Mouse (Mus musculus) lung, embryonic 14.5 days (tissue): ENCODE data around the gene C2. TPM values are rescaled to one million over a fixed set of nuclear protein-coding genes. Genes with fewer than 3 reads are reported as not detected.

ENCODE experiments used
- ATAC-seq: fragments of 200-750 bp; cut with Nextera tagmentation; 2 replicates; pipeline ENCODE4 v1.8.0; 2017; ENCODE audit warnings: mild to moderate bottlenecking, moderate TSS enrichment, moderate library complexity; ENCODE audit not compliant: insufficient read depth
- DNase-seq: peaks from one replicate; pipeline ENCODE4 v3.0.0-alpha.2; 2015
- H3K27ac ChIP-seq: fragments of 300-500 bp; sonication (generic); 2 replicates; pipeline ENCODE4 v1.5.1; 2014; ENCODE audit warnings: low read depth, mild to moderate bottlenecking, moderate library complexity
- H3K27me3 ChIP-seq: fragments of 300-500 bp; sonication (generic); 2 replicates; pipeline ENCODE4 v1.6.1; 2014; ENCODE audit warnings: low read length, control low read depth; ENCODE audit not compliant: insufficient read depth
- H3K36me3 ChIP-seq: fragments of 300-500 bp; sonication (generic); 2 replicates; pipeline ENCODE4 v1.6.1; 2014; ENCODE audit warnings: control low read depth; ENCODE audit not compliant: insufficient read depth
- H3K4me1 ChIP-seq: fragments of 300-500 bp; sonication (generic); 2 replicates; pipeline ENCODE4 v1.6.1; 2014; ENCODE audit warnings: antibody characterized with exemption, control low read depth; ENCODE audit not compliant: insufficient read depth
- H3K4me2 ChIP-seq: fragments of 300-500 bp; sonication (generic); 2 replicates; pipeline ENCODE4 v1.6.1; 2014; ENCODE audit warnings: mild to moderate bottlenecking
- H3K4me3 ChIP-seq: fragments of 300-500 bp; sonication (generic); 2 replicates; pipeline ENCODE4 v1.5.1; 2014; ENCODE audit warnings: low read depth, low read length
- H3K9ac ChIP-seq: fragments of 300-500 bp; sonication (generic); 2 replicates; pipeline ENCODE4 v1.6.1; 2014
- H3K9me3 ChIP-seq: fragments of 300-500 bp; sonication (generic); 2 replicates; pipeline ENCODE4 v1.6.1; 2016; ENCODE audit warnings: low read depth, low read length, control low read depth
- CTCF ChIP-seq: IDR thresholded peaks from 2 replicates; pipeline ENCODE4 v1.5.1; 2016; ENCODE audit warnings: antibody characterized with exemption, low read depth
- WGBS: fragments of 180-500 bp; shearing (Covaris S2); extraction: QIAGEN DNeasy Blood & Tissue Kit; methylation state at CpG from one replicate; pipeline ENCODE4 v1.1.7; 2014; 5-methylcytosine and 5-hydroxymethylcytosine counted together
- polyA plus RNA-seq: library from polyadenylated mRNA; unstranded; fragments of >200 nt; fragmentation: Nextera tagmentation; extraction: Ambion mirVana; gene quantifications from 2 replicates; pipeline ENCODE4 v1.2.1, GENCODE M21; 2014

C2 gene
- polyA plus RNA-seq, 1 experiment from 2014 or later: 1.4 TPM

- DNase-seq: peak; percentile 20
- 9% methylated on average over 15 of the region's 15 CpGs for WGBS
- Histone ChIP-seq H3K27ac (no peak within 1 kb of the TSS), H3K36me3 (no peaks in the 10 kb centered on the region), H3K9me3 (no peaks in the 10 kb centered on the region), H3K4me2 (0 out of 2 replicates have a peak within 1 kb of the TSS, but pooled peaks have one; percentile 31), H3K4me3 (no peak within 1 kb of the TSS), H3K4me1 (no peaks in the 10 kb centered on the region), H3K27me3 (no peaks in the 10 kb centered on the region), H3K9ac (no peak within 1 kb of the TSS)
- ATAC-seq: no peak
- TF ChIP-seq CTCF: no peak
These were observed 16.3 kb downstream of the C2 start, which contains the start of gene Gm20547 for GRCm38 (mm10) chr17:34881683-34882310. Gene Gm20547, minus strand, starts transcription at chr17:34882042.

GRCm38 (mm10) chr17:34881166-34881565 lies 16.9 kb downstream of the C2 start:
- no peak overlapping the region for H3K9ac ChIP-seq
- no peak for TF ChIP-seq CTCF
- no peak overlapping the region for H3K27ac ChIP-seq
- H3K4me1 ChIP-seq: no peaks in the 10 kb centered on the region
- ATAC-seq (no peak), DNase-seq (no peak)
- H3K27me3 ChIP-seq: no peaks in the 10 kb centered on the region
- no peak overlapping the region for H3K4me3 ChIP-seq
- no peak overlapping the region for H3K4me2 ChIP-seq
- H3K36me3 ChIP-seq: no peaks in the 10 kb centered on the region
- no peaks in the 10 kb centered on the region for H3K9me3 ChIP-seq

GRCm38 (mm10) chr17:34879336-34879879 lies 18.7 kb downstream of the C2 start, which contains the start of gene Zbtb12:
Gene Zbtb12, plus strand, starts transcription at chr17:34879483.
- H3K9ac ChIP-seq: no peak within 1 kb of the TSS
- H3K9me3 ChIP-seq: no peaks in the 10 kb centered on the region
- WGBS: 47% methylated on average over 11 of the region's 11 CpGs
- H3K27me3 ChIP-seq: no peaks in the 10 kb centered on the region
- ATAC-seq (no peak), DNase-seq (no peak)
- H3K4me2 ChIP-seq: no peak within 1 kb of the TSS
- H3K4me1 ChIP-seq: no peaks in the 10 kb centered on the region
- TF ChIP-seq CTCF: no peak
- H3K36me3 ChIP-seq: no peaks in the 10 kb centered on the region
- H3K4me3 ChIP-seq: no peak within 1 kb of the TSS
- no peak within 1 kb of the TSS for H3K27ac ChIP-seq

- no peak overlapping the region for H3K9ac ChIP-seq
- H3K36me3 ChIP-seq: no peaks in the 10 kb centered on the region
- H3K4me3 ChIP-seq: no peak overlapping the region
- TF ChIP-seq CTCF: no peak
- ATAC-seq (no peak), DNase-seq (no peak)
- WGBS: 74% methylated on average over 6 of the region's 6 CpGs
- H3K4me2 ChIP-seq: no peak overlapping the region
- no peaks in the 10 kb centered on the region for H3K27me3 ChIP-seq
- H3K9me3 ChIP-seq: no peaks in the 10 kb centered on the region
- no peak overlapping the region for H3K27ac ChIP-seq
- H3K4me1 ChIP-seq: no peaks in the 10 kb centered on the region
These were observed 23.7 kb downstream of the C2 start for GRCm38 (mm10) chr17:34874321-34874720.

- no peak overlapping the region for H3K4me3 ChIP-seq
- H3K9ac ChIP-seq: no peak overlapping the region
- ATAC-seq (no peak), DNase-seq (no peak)
- H3K36me3 ChIP-seq: no peaks in the 10 kb centered on the region
- 54% methylated on average over 7 of the region's 7 CpGs for WGBS
- no peaks in the 10 kb centered on the region for H3K27me3 ChIP-seq
- H3K27ac ChIP-seq: no peak overlapping the region
- TF ChIP-seq CTCF: no peak
- no peaks in the 10 kb centered on the region for H3K9me3 ChIP-seq
- H3K4me1 ChIP-seq: no peaks in the 10 kb centered on the region
- H3K4me2 ChIP-seq: no peak overlapping the region
These were observed 32.1 kb downstream of the C2 start for GRCm38 (mm10) chr17:34865981-34866380.

- ATAC-seq: no peak
- 51% methylated on average over 8 of the region's 8 CpGs for WGBS
- Histone ChIP-seq H3K27ac (no peak within 1 kb of the TSS), H3K4me2 (no peak within 1 kb of the TSS), H3K4me1 (no peaks in the 10 kb centered on the region), H3K36me3 (no peaks in the 10 kb centered on the region), H3K9ac (no peak within 1 kb of the TSS), H3K27me3 (no peaks in the 10 kb centered on the region), H3K4me3 (no peak within 1 kb of the TSS), H3K9me3 (no peaks in the 10 kb centered on the region)
- no peak for DNase-seq
- no peak for TF ChIP-seq CTCF
These were observed 35.5 kb downstream of the C2 start, which contains the start of gene Cfb for GRCm38 (mm10) chr17:34862416-34863081. Gene Cfb, minus strand, starts transcription at chr17:34862518.

- Histone ChIP-seq H3K4me1 (no peaks in the 10 kb centered on the region), H3K4me3 (no peak overlapping the region), H3K4me2 (no peak overlapping the region), H3K27me3 (no peaks in the 10 kb centered on the region), H3K27ac (no peak overlapping the region), H3K9me3 (no peaks in the 10 kb centered on the region), H3K9ac (no peak overlapping the region), H3K36me3 (peaks cover 1% of the 10 kb centered on the region)
- TF ChIP-seq CTCF: no peak
- ATAC-seq: no peak
- 57% methylated on average over 13 of the region's 13 CpGs for WGBS
- DNase-seq: no peak
These were observed 36.2 kb downstream of the C2 start for GRCm38 (mm10) chr17:34861704-34862415.
